Mouse (Mus musculus): ENCODE measurements at regions not wholly inside any gene's neighbourhood (a gene's known extent, or its start where the extent isn't known, plus 50 kb on each side); places are given as distances from the start of the nearest gene placed in this dataset.

DNA sequence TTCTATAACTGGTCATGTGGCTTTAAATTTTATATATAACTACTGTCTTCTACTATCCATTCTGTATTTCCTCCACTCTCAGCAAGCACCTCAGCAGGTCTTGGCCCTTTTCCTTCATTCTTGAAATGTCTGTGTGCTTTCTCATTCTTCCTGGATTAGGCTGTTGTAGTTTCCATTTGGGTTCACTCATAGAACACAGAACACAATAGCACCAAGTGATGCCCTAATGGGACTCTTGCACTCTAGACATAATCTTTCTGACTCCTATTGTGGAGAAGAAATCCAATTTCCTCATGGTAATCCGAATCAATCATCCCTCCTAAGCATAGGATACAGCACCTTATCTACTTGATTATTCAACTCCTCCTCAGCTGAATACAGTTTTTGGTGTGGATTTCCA is 667.2 kb downstream of the Gm6685 start:
- Histone ChIP-seq H3K27me3 (ENCODE audit: insufficient read depth, low read length) (no peaks in the 10 kb centered on the region), H3K4me2 (ENCODE audit: low read depth, low read length) (no peak overlapping the region), H3K27ac (ENCODE audit: low read depth) (no peak overlapping the region), H3K9ac (replicated peaks) (no peak overlapping the region), H3K4me1 (ENCODE audit: insufficient read depth) (no peaks in the 10 kb centered on the region), H3K9me3 (ENCODE audit: low read length) (no peaks in the 10 kb centered on the region), H3K4me3 (ENCODE audit: low read depth, low read length) (no peak overlapping the region), H3K36me3 (replicated peaks; ENCODE audit: insufficient read depth, low read length) (no peaks in the 10 kb centered on the region)
- TF ChIP-seq CTCF (IDR thresholded peaks at IDR 0.05; ENCODE audit: low read depth) (no peak), EP300 (IDR thresholded peaks at IDR 0.05; ENCODE audit: low read depth) (no peak)
- WGBS (ENCODE audit: insufficient replicate concordance) = 45% methylated on average over 1 of the region's 1 CpGs
- DNase-seq (no peak), ATAC-seq (no peak)

Measured in liver, postnatal 0 days (tissue).